Mouse (Mus musculus) c-Kit-positive CD71-positive TER-119-positive erythroid progenitor cells, embryonic 14.5 days (primary cell): ENCODE measurements at regions not wholly inside any gene's neighbourhood (a gene's known extent, or its start where the extent isn't known, plus 50 kb on each side); places are given as distances from the start of the nearest gene placed in this dataset.

Source experiments
- DNase-seq: peaks from one replicate; pipeline ENCODE4 v3.0.0-alpha.2; 2013; ENCODE audit warnings: low spot score

DNA sequence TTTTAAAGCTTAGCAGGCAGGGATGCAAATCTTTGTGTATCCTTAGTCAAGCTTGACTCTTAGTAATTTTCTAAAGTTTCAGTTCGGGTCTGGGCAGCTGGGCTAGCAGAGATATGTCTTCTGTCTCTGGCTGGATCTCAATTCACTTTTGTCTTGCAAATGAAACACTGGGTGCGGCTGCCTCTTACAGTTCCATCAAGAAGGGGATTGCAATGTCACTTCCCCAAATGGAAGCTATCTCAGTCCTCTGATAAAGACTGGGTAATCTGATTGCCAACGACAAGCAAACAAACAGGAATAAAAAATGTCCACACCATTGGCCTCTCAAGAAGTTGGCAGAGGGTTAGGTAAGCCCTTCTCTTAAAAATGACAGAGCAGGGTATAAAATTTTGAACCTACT lies 314.1 kb upstream of the Fam19a5 start:
- DNase-seq: no peak

GRCm38 (mm10) chr15:87236096-87236495 lies 308.0 kb upstream of the Fam19a5 start:
- no peak for DNase-seq

- no peak for DNase-seq
Observed at GRCm38 (mm10) chr15:87239057-87239456, 305.0 kb upstream of the Fam19a5 start.

- DNase-seq: no peak
Observed at GRCm38 (mm10) chr15:87261497-87261896, 282.6 kb upstream of the Fam19a5 start.

GRCm38 (mm10) chr15:87264906-87265305 lies 279.2 kb upstream of the Fam19a5 start:
- no peak for DNase-seq

GRCm38 (mm10) chr15:87290987-87291529 lies 253.0 kb upstream of the Fam19a5 start:
- no peak for DNase-seq

- DNase-seq: no peak
Observed at GRCm38 (mm10) chr15:87319896-87320295, 224.2 kb upstream of the Fam19a5 start.

DNA sequence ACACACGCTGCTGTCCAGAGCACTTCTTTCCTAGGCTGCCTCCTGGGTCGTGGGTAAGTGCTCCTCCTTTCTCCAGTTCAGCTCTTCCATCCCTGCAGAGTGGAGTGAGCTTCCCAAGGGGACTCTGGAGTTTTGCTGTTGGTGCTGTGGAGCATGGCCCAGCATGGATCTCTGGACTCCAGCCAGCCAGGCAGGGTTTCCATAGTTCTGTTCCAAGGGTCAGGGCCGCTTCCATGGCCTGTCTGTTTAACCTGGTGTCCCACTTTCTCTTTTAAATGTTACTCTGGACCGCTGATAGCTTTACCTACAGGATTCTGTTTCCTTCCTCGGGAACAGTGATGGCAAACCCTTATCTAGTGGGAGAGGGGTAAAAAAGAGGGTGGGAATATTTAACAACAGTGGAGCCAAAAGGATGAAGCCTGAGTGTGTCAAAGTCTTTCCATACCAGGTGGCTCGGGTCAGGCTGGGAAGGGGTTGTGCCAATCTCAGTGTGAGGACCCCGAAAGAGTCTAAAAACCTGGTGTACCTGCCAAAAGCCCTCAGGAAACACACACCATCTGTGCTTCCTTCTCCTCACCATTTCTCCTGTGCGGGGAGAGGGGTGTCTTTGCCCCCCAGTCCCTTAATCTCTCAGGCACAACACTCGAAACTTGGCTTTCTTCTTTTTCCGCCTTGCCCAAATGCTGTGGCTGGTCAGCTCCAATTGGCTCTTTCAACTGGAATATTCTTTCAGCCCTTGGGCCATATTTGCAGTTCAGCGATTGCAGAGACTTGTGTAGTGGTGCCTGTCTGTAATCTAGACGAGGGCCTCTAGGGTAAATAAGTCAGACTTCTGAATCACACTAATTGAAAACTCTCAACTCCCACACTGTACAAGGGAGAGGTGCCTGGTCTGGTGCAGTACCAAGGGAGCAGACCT lies 222.8 kb upstream of the Fam19a5 start:
- DNase-seq: no peak

DNA sequence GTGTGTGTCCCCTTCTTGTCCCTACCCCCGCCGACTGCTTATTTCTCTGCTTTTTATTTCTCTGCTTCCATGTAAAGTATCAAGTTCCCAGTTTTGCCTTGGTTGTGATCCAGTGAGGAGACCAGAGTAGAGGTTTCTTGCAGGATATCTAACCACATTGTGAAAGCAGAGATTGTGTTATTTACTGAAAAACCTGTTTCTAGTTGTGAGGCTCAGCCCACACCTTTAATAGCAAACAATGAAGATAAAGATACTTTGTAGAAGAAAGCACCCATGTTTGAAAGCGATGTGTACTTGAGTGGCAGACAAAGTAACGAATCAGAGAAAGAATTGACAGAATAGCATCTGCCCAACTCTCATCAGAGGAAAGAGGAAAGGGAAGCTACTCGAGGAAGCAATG lies 218.7 kb upstream of the Fam19a5 start:
- no peak for DNase-seq

DNA sequence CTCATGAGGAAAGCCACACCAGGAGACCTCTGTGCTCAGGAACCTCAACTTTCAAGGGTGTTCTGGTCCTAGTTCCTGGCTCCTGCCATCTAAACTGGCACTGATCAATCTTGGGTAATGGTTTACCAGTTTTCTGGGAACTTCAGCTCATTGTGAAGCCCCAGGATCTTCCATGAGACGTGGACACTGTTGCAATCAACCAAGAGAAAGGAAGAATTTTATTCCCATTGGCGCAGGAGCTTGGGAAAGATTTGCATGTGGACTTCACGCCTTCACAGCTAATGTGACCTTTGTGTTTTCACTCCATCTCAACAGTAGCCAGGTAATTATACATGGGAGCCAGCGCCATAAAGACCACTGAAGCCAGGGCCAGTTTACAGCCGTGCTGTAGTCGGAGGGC lies 217.8 kb upstream of the Fam19a5 start:
- no peak for DNase-seq

DNA sequence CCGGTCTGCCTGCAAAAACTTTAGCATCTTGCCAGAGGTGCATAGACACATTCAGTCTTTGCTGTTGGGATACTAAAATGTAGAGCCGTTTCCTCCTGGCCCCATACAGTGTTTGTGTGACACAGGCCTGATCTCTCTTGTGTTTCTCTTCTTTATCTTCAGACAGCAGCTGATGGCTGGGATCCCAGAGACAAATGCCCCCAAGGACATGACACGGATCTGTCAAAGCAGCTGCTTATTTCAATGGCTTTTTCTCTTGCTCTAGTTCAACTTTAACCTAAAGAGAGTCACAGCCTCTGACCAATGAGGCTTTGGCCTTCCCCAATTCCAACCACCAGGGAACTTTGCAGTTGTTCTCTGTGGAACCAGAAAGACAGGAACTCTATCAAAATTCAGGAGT lies 211.7 kb upstream of the Fam19a5 start:
- no peak for DNase-seq

DNA sequence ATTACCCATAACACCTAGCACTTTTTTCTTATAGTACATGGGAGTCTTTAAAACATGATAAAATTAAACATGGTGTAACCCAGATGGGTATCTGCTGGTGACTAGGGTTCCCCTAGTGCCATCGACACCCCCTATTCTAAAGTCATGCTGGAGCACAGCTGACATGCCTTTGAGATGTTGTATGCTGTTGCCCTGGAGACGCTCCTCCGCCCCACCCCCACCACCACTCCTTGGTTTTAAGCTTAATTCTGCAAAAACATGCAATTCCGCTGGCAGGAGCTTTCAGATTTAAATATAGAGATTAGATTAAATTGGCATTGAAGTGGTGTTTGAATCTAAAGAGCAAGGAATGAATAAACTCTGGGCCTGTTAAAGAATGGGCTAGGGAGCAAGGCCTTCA lies 210.6 kb upstream of the Fam19a5 start:
- DNase-seq: no peak

- DNase-seq: no peak
Observed at GRCm38 (mm10) chr15:87334430-87334829, 209.7 kb upstream of the Fam19a5 start.

DNA sequence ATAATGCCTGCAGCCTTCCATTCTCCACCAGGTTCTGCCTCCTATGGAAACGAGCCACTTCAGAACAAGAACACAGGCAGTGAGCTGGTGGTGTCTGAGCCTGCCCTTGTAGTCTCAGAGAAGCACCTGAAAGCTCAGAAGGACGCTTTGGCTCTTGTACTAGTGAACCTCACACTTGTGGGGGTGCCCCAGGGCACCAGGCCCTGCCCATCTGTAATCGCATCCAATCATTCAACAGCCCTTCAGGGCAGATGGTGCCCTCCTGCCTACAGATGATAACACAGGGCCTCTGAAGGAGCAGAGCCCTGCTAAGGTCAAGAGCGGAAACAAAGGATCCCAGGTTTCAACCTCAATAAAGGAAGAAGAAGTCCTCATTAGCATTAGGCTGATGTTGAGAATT lies 208.8 kb upstream of the Fam19a5 start:
- DNase-seq: no peak

DNA sequence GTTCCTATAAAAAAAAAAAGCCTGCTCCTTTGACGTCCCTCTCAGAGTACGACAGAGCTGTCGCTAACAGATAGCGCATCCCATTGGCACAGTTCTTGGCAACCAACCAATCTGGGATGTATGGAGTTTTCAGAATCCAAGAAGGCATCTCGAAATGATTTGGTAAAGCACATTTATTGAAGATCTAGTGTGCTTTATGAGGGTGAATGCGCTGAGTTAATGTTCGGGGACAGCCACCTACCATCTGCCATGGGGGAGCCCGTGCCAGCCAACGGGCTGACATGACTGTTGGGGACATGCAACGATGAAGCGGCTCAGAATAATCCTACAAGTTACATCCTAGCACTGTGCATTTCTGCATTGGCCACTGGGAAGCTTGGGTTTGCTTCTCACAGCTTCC lies 208.4 kb upstream of the Fam19a5 start:
- DNase-seq: no peak

DNA sequence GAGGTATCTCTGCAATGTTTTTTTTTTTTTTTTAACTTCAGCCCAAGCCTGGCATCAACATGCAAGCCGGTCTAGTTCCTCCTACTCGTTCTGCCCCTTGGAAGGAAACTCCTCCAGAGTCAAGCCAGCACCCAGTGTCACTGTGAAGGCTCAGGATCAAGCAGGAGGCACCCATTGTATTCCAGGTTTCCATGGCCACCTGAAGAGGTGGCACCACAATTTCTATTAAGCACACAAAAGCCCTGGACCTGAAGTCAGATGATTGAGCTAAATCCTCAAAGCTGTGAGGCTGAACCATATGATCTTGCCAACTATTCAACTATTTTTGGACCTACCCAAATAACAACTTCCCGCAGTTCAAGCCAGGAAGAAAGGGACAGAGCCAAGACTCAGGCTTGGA lies 204.2 kb upstream of the Fam19a5 start:
- no peak for DNase-seq

DNA sequence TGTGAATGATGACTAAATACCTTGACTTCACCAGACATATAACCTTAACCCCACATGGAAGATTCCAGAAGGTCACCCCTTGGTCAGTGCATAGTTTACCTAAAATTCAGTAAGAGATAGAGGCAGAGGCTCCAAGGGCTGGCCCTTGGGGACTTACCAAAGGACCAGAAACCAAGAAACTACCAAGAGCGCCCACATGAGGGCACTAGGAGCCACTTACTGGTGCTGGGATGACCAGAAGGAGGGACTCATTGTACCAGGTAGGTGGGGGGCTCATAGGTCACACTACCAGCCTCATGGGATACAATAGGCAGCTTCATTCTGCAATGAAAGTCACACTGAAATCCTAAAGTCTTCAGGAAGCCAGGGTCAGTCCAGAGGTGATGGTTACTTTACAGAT lies 201.4 kb upstream of the Fam19a5 start:
- DNase-seq: no peak

DNA sequence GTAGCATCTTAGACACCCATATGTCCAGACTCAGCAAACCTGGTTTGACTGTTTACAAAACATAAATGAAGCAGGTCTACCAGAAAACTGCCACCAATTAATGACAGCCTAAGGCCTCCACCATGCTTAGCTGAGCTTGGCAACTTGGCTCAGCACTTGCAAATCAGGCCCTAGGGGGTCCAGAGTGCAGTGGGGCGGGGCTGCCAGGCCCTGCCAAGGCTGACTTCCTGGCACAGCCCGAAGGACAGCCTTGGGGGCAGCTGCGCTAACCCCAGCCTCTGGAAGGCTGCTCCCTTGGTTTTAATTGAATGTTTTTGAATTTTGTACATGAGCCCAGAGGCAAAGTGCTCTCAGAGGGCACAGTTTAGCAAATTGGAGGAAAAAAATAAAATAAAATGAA lies 198.3 kb upstream of the Fam19a5 start:
- DNase-seq: no peak

GRCm38 (mm10) chr15:87349533-87350247 lies 194.4 kb upstream of the Fam19a5 start:
- no peak for DNase-seq

- no peak for DNase-seq
Observed at GRCm38 (mm10) chr15:87352812-87353211, 191.3 kb upstream of the Fam19a5 start.

DNA sequence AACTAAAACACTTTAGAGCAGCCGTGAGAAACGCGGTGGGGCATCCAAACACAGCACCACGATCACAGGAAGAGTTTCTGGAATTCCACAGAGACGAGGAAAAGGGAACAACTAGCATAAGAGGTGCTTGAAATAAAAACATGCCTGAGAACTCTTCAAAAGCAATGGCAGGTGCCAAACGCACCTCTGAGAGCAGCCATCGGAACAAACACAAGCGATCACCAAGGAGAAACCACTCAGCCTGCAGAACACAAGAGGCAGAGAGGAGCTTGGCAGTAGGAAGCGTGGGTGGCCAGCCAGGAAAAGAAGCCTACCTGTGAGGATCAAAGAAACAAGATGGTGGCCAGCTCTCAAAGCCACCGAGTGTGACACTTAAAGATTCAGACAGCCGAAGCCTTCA lies 190.2 kb upstream of the Fam19a5 start:
- no peak for DNase-seq

- no peak for DNase-seq
Observed at GRCm38 (mm10) chr15:87360457-87360856, 183.6 kb upstream of the Fam19a5 start.

- no peak for DNase-seq
Observed at GRCm38 (mm10) chr15:87365712-87366361, 178.3 kb upstream of the Fam19a5 start.
